Mouse (Mus musculus) MEL (cell line): Measurements from ENCODE around the gene Tarm1. TPM values are rescaled to one million over a fixed set of nuclear protein-coding genes. Genes with fewer than 3 reads are reported as not detected.

Source experiments
- DNase-seq: peaks from one replicate; pipeline ENCODE4 v3.0.0; 2011; ENCODE audit warnings: low read depth, low spot score
- H3K27ac ChIP-seq: 2 replicates; pipeline ENCODE4 v1.5.1; 2012; ENCODE audit warnings: low read depth, mild to moderate bottlenecking, control low read depth, low read length, moderate library complexity; ENCODE audit not compliant: control insufficient read depth
- H3K27me3 ChIP-seq, 2 experiments: fragments of 150-350 bp in 1 of 2; sonication (generic) in 1 of 2; 2 replicates each; pipeline ENCODE4 v1.6.1; 2012; ENCODE audit warnings: low read length in 2 of 2, mild to moderate bottlenecking in 2 of 2, improper control_type of control experiment in 1 of 2, moderate library complexity in 1 of 2; ENCODE audit not compliant: insufficient read depth in 2 of 2, control insufficient read depth in 1 of 2
- H3K36me3 ChIP-seq, 2 experiments: 2 replicates each; pipeline ENCODE4 v1.6.1; 2012 to 2014; ENCODE audit warnings: low read length in 2 of 2, improper control_type of control experiment in 1 of 2, inconsistent platforms in 1 of 2, mild to moderate bottlenecking in 1 of 2; ENCODE audit not compliant: insufficient read depth in 2 of 2, control insufficient read depth in 1 of 2
- H3K4me1 ChIP-seq, 2 experiments: fragments of 150-350 bp in 1 of 2; sonication (generic) in 1 of 2; 2 replicates each; pipeline ENCODE4 v1.6.1; 2012; ENCODE audit warnings: low read length in 2 of 2, improper control_type of control experiment in 1 of 2, mild to moderate bottlenecking in 1 of 2; ENCODE audit not compliant: insufficient read depth in 2 of 2, control insufficient read depth in 1 of 2
- H3K4me3 ChIP-seq, 2 experiments: fragments of 150-350 bp in 1 of 2; sonication (generic) in 1 of 2; 2 replicates each; pipeline ENCODE4 v1.5.1; 2012; ENCODE audit warnings: low read depth in 2 of 2, low read length in 2 of 2, mild to moderate bottlenecking in 2 of 2, moderate library complexity in 2 of 2, control low read depth in 1 of 2, improper control_type of control experiment in 1 of 2; ENCODE audit not compliant: control insufficient read depth in 1 of 2, insufficient read depth in 1 of 2
- H3K79me2 ChIP-seq: 2 replicates; pipeline ENCODE4 v1.6.1; 2012; ENCODE audit warnings: mild to moderate bottlenecking, low read length, moderate library complexity; ENCODE audit not compliant: control insufficient read depth, poor library complexity, insufficient read depth
- H3K9ac ChIP-seq: 2 replicates; pipeline ENCODE4 v1.6.1; 2012; ENCODE audit warnings: low read depth, mild to moderate bottlenecking, control low read depth, low read length, moderate library complexity; ENCODE audit not compliant: control insufficient read depth, poor library complexity, severe bottlenecking
- H3K9me3 ChIP-seq: fragments of 150-350 bp; sonication (generic); replicated peaks from 2 replicates; pipeline ENCODE4 v1.6.1; 2012; ENCODE audit warnings: mild to moderate bottlenecking, low read length, improper control_type of control experiment, moderate library complexity; ENCODE audit not compliant: insufficient read depth
- BHLHE40 ChIP-seq: IDR thresholded peaks from 2 replicates; pipeline ENCODE4 v1.6.1; 2012; ENCODE audit warnings: low read depth, mild to moderate bottlenecking, inconsistent platforms, low read length, improper control_type of control experiment, borderline replicate concordance
- CHD2 ChIP-seq: IDR thresholded peaks from 2 replicates; pipeline ENCODE4 v1.6.1; 2011; ENCODE audit warnings: low read length, improper control_type of control experiment
- CTCF ChIP-seq, 3 experiments: IDR thresholded peaks in 2 of 3; conservative IDR thresholded peaks in 1 of 3; 2 replicates each; pipeline ENCODE4 v1.5.1; 2011 to 2012; ENCODE audit warnings: low read length in 3 of 3, low read depth in 2 of 3, mild to moderate bottlenecking in 2 of 3, improper control_type of control experiment in 1 of 3, inconsistent platforms in 1 of 3, mixed read lengths in 1 of 3, moderate library complexity in 1 of 3; ENCODE audit not compliant: control insufficient read depth in 1 of 3, insufficient read depth in 1 of 3, poor library complexity in 1 of 3, severe bottlenecking in 1 of 3
- ELF1 ChIP-seq: IDR thresholded peaks from 2 replicates; pipeline ENCODE4 v1.6.1; 2014; ENCODE audit warnings: low read depth, mild to moderate bottlenecking, inconsistent platforms, low read length, improper control_type of control experiment, moderate library complexity
- EP300 ChIP-seq, 2 experiments: IDR thresholded peaks; 2 replicates each; pipeline ENCODE4 v1.6.1; 2011; ENCODE audit warnings: improper control_type of control experiment in 2 of 2, low read length in 2 of 2, low read depth in 1 of 2, mild to moderate bottlenecking in 1 of 2
- JUND ChIP-seq: IDR thresholded peaks from 2 replicates; pipeline ENCODE4 v1.6.1; 2011; ENCODE audit warnings: low read depth, mild to moderate bottlenecking, improper control_type of control experiment, low read length
- KAT2A ChIP-seq: conservative IDR thresholded peaks from 2 replicates; pipeline ENCODE4 v1.6.1; 2012; ENCODE audit warnings: low read depth, low read length, improper control_type of control experiment, inconsistent platforms
- MAX ChIP-seq: IDR thresholded peaks from 2 replicates; pipeline ENCODE4 v1.6.1; 2011; ENCODE audit warnings: low read length, improper control_type of control experiment
- MXI1 ChIP-seq: IDR thresholded peaks from 2 replicates; pipeline ENCODE4 v1.6.1; 2011; ENCODE audit warnings: mild to moderate bottlenecking, low read depth, low read length, improper control_type of control experiment
- NRF1 ChIP-seq: IDR thresholded peaks from 2 replicates; pipeline ENCODE4 v1.6.1; 2014; ENCODE audit warnings: low read depth, mild to moderate bottlenecking, inconsistent platforms, low read length, improper control_type of control experiment, moderate library complexity; ENCODE audit not compliant: poor library complexity, insufficient read depth, severe bottlenecking
- POLR2A ChIP-seq, 2 experiments: IDR thresholded peaks; 2 replicates each; pipeline ENCODE4 v1.6.1; 2011 to 2012; ENCODE audit warnings: low read length in 2 of 2, mild to moderate bottlenecking in 2 of 2, control low read depth in 1 of 2, improper control_type of control experiment in 1 of 2, low read depth in 1 of 2, moderate library complexity in 1 of 2; ENCODE audit not compliant: control insufficient read depth in 1 of 2, insufficient read depth in 1 of 2, poor library complexity in 1 of 2
- RAD21 ChIP-seq: IDR thresholded peaks from 2 replicates; pipeline ENCODE4 v1.6.1; 2011; ENCODE audit warnings: mild to moderate bottlenecking, low read depth, low read length, improper control_type of control experiment
- RCOR1 ChIP-seq: IDR thresholded peaks from 2 replicates; pipeline ENCODE4 v1.6.1; 2012; ENCODE audit warnings: low read depth, mild to moderate bottlenecking, inconsistent platforms, low read length, improper control_type of control experiment
- TBP ChIP-seq: IDR thresholded peaks from 2 replicates; pipeline ENCODE4 v1.8.0; 2011; ENCODE audit warnings: low read depth, low read length, improper control_type of control experiment
- TCF12 ChIP-seq: IDR thresholded peaks from 2 replicates; pipeline ENCODE4 v1.6.1; 2014; ENCODE audit warnings: low read depth, mild to moderate bottlenecking, inconsistent platforms, low read length, improper control_type of control experiment, moderate library complexity
- UBTF ChIP-seq: IDR thresholded peaks from 2 replicates; pipeline ENCODE4 v1.6.1; 2012; ENCODE audit warnings: low read depth, mild to moderate bottlenecking, inconsistent platforms, low read length, improper control_type of control experiment, moderate library complexity, borderline replicate concordance; ENCODE audit not compliant: insufficient read depth
- USF1 ChIP-seq: IDR thresholded peaks from 2 replicates; pipeline ENCODE4 v1.6.1; 2014; ENCODE audit warnings: low read depth, mild to moderate bottlenecking, inconsistent platforms, low read length, improper control_type of control experiment, moderate library complexity
- ZC3H11A ChIP-seq: IDR thresholded peaks from 2 replicates; pipeline ENCODE4 v1.6.1; 2012; ENCODE audit warnings: low read depth, mild to moderate bottlenecking, inconsistent platforms, low read length, improper control_type of control experiment
- ZMIZ1 ChIP-seq: IDR thresholded peaks from 2 replicates; pipeline ENCODE4 v1.6.1; 2012; ENCODE audit warnings: low read depth, mild to moderate bottlenecking, inconsistent platforms, low read length, improper control_type of control experiment, moderate library complexity
- polyA plus RNA-seq, 2 experiments: library from polyadenylated mRNA; stranded (reverse) in 1 of 2; unstranded in 1 of 2; fragments of >175 nt in 1 of 2; fragments of >200 nt in 1 of 2; gene quantifications; 2 replicates each; pipeline versions ENCODE4 v1.2.1 to v1.2.4; 2012; ENCODE audit warnings: low replicate concordance in 2 of 2, low read depth in 1 of 2; ENCODE audit not compliant: insufficient read length in 2 of 2, insufficient read depth in 1 of 2, missing spikeins in 1 of 2
- total RNA-seq: library from RNA; depleted of rRNA; stranded (reverse); fragments of 300-350 nt; gene quantifications from 2 replicates; pipeline ENCODE4 v1.2.3, GENCODE M21; 2012

The Tarm1 gene
- total and polyA plus RNA-seq, 3 experiments = 1.1 to 1.7 TPM; not detected in 1

- Histone ChIP-seq H3K4me1 (peaks cover 0 to 6% of the 10 kb centered on the region in 2 experiments; a peak in 2 of 4 replicates), H3K27ac (no peak overlapping the region), H3K27me3 (no peaks in the 10 kb centered on the region; a peak in 1 of 4 replicates), H3K9me3 (no peaks in the 10 kb centered on the region), H3K4me3 (no peak overlapping the region), H3K36me3 (no peaks in the 10 kb centered on the region; a peak in 1 of 4 replicates), H3K79me2 (no peaks in the 10 kb centered on the region), H3K9ac (no peak overlapping the region)
- no peak for TF ChIP-seq RCOR1
- TF ChIP-seq EP300 (IDR thresholded peaks at IDR 0.05; ENCODE audit: low read depth in 1 of 2, low read length in 2 of 2) = peak in 1 of 2 experiments; percentile 52; a peak in 1 of 4 replicates
- no peak for TF ChIP-seq USF1
- no peak for TF ChIP-seq JUND
- no peak for TF ChIP-seq KAT2A
- TF ChIP-seq TBP = peak; percentile 36; the same call in 1 of the 2 replicates
- TF ChIP-seq TCF12 = peak; percentile 33; the same call in 1 of the 2 replicates
- DNase-seq = peak; percentile 87
These were observed 59.9 kb downstream of the Tarm1 start for GRCm38 (mm10) chr7:3442476-3443062.

DNA sequence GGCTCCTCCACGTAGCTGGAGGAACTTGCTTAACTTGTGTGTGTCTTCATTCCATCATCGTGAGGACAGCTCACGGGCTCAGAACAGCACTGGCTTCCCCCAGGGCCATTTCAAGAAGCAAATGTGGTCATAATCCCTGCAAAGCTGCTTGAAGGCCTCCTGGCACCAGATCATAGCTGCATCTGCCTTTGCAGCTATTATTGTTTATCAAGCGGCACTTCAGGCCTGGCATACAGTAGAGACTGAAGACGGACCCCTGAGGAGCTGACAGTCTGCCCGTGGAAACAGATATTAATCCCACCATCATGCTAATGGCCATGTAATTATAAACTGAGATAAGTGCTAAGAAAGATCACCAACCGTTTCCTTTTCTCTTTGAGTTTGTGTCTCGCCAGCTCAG, 61.9 kb downstream of the Tarm1 start:
- TF ChIP-seq ELF1 (no peak), ZMIZ1 (no peak), BHLHE40 (no peak), CHD2 (no peak), POLR2A (IDR thresholded peaks at IDR 0.05; ENCODE audit: control insufficient read depth in 1 of 2, insufficient read depth in 1 of 2, low read depth in 1 of 2, low read length in 2 of 2, poor library complexity in 1 of 2) (no peak)
- Histone ChIP-seq H3K4me1 (peaks cover 0 to 6% of the 10 kb centered on the region in 2 experiments; a peak in 2 of 4 replicates), H3K9ac (no peak overlapping the region), H3K27me3 (no peaks in the 10 kb centered on the region; a peak in 1 of 4 replicates), H3K9me3 (no peaks in the 10 kb centered on the region), H3K79me2 (no peaks in the 10 kb centered on the region), H3K4me3 (no peak overlapping the region), H3K27ac (no peak overlapping the region), H3K36me3 (no peaks in the 10 kb centered on the region; a peak in 1 of 4 replicates)
- no peak for DNase-seq

DNA sequence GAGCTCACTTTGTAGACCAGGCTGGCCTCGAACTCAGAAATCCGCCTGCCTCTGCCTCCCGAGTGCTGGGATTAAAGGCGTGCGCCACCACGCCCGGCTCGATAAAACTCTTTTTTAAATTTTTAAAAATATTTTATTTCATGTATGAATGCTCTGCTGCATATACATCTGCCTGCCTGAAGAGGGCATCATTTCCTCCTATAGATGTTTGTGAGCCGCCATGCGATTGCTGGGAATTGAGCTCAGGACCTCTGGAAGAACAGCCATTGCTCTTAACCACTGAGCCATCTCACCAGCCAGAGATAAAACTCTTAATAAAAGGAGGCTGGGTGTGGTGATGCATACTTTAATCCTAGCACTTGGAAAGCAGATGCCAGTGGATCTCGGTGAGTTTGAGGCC, 62.4 kb downstream of the Tarm1 start:
- DNase-seq = no peak
- Histone ChIP-seq H3K4me3 (no peak overlapping the region), H3K36me3 (no peaks in the 10 kb centered on the region; a peak in 1 of 4 replicates)
- TF ChIP-seq KAT2A = no peak
- TF ChIP-seq ZC3H11A = no peak
- no peak for TF ChIP-seq NRF1
- no peak for TF ChIP-seq EP300 (IDR thresholded peaks at IDR 0.05; ENCODE audit: low read depth in 1 of 2, low read length in 2 of 2)
- TF ChIP-seq MXI1 = no peak
- TF ChIP-seq MAX = no peak
- TF ChIP-seq UBTF = no peak
- no peak; a peak in 1 of 6 replicates for TF ChIP-seq CTCF (IDR thresholded peaks at IDR 0.05 in 2 of 3, conservative IDR thresholded peaks at IDR 0.05 in 1 of 3; ENCODE audit: control insufficient read depth in 1 of 3, insufficient read depth in 1 of 3, low read depth in 2 of 3, low read length in 3 of 3, poor library complexity in 1 of 3, severe bottlenecking in 1 of 3)
- TF ChIP-seq TCF12 = no peak
- TF ChIP-seq JUND = no peak
- TF ChIP-seq RAD21 = no peak
- TF ChIP-seq, all 39 proteins: peak for 0
- no peaks in the 10 kb centered on the region for H3K79me2 ChIP-seq
- H3K27me3 ChIP-seq = peaks cover 0 to 2% of the 10 kb centered on the region in 2 experiments; a peak in 1 of 4 replicates
- H3K9ac ChIP-seq = no peak overlapping the region
- H3K9me3 ChIP-seq = no peaks in the 10 kb centered on the region
- peaks cover 0 to 6% of the 10 kb centered on the region in 2 experiments; a peak in 2 of 4 replicates for H3K4me1 ChIP-seq
- no peak overlapping the region for H3K27ac ChIP-seq
